Mouse (Mus musculus): ENCODE measurements around the gene Fam89a. TPM values are rescaled to one million over a fixed set of nuclear protein-coding genes. Genes with fewer than 3 reads are reported as not detected.
A peak's percentile ranks its signal among the peaks of the same experiment; 100 is the strongest.

Fam89a gene
- polyA plus RNA-seq, 1 experiment from 2014 or later: 3.1 TPM

GRCm38 (mm10) chr8:124739268-124739667 lies 12.4 kb downstream of the Fam89a start:
- Histone ChIP-seq H3K4me1 (ENCODE audit: control insufficient read depth, insufficient read depth, low read length) (no peaks in the 10 kb centered on the region), H3K27me3 (ENCODE audit: control insufficient read depth, insufficient read depth, low read length) (no peaks in the 10 kb centered on the region), H3K4me3 (ENCODE audit: low read depth, low read length) (no peak overlapping the region), H3K4me2 (no peak overlapping the region), H3K36me3 (ENCODE audit: control insufficient read depth, insufficient read depth, low read length) (peaks cover 5% of the 10 kb centered on the region), H3K27ac (ENCODE audit: low read depth, low read length) (no peak overlapping the region), H3K9ac (ENCODE audit: low read depth, low read length) (no peak overlapping the region), H3K9me3 (replicated peaks; ENCODE audit: control insufficient read depth, low read length) (no peaks in the 10 kb centered on the region)
- ATAC-seq (replicated peaks; ENCODE audit: insufficient number of reproducible peaks, low FRiP score, low TSS enrichment): no peak
- 68% methylated on average over 1 of the region's 1 CpGs for WGBS (ENCODE audit: insufficient replicate concordance)

DNA sequence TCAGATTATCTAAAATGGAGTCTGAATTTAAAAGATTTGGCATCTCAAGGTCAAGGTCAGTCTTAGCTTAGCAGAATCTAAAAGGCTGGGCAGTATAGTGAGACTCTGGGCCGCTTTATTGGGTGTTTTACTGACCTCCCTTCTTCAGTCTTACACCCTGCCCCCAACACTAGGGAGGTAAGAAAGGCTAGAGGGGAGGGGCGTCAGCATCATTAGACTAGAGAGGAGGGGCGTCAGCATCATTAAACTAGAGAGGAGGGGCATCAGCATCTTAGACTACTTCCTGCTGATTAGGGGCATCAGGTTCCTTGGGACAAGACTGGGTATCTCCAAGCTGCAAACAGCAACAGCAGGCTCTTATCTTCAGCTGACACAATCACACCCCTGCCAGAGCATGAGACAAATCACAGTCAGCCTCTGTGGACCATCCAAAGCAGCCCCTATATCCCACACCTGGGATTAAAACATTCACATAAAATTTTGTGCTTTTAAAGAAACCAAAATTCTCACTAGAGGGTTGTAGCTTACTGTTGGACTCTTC lies 16.2 kb downstream of the Fam89a start:
- no peaks in the 10 kb centered on the region for H3K9me3 ChIP-seq (replicated peaks; ENCODE audit: control insufficient read depth, low read length)
- no peak overlapping the region for H3K4me2 ChIP-seq
- 59% methylated on average over 3 of the region's 3 CpGs for WGBS (ENCODE audit: insufficient replicate concordance)
- H3K27ac ChIP-seq (ENCODE audit: low read depth, low read length): no peak overlapping the region
- H3K27me3 ChIP-seq (ENCODE audit: control insufficient read depth, insufficient read depth, low read length): no peaks in the 10 kb centered on the region
- H3K9ac ChIP-seq (ENCODE audit: low read depth, low read length): no peak overlapping the region
- no peaks in the 10 kb centered on the region for H3K4me1 ChIP-seq (ENCODE audit: control insufficient read depth, insufficient read depth, low read length)
- no peak overlapping the region for H3K4me3 ChIP-seq (ENCODE audit: low read depth, low read length)
- ATAC-seq (replicated peaks; ENCODE audit: insufficient number of reproducible peaks, low FRiP score, low TSS enrichment): no peak
- peaks cover 35% of the 10 kb centered on the region for H3K36me3 ChIP-seq (ENCODE audit: control insufficient read depth, insufficient read depth, low read length)

DNA sequence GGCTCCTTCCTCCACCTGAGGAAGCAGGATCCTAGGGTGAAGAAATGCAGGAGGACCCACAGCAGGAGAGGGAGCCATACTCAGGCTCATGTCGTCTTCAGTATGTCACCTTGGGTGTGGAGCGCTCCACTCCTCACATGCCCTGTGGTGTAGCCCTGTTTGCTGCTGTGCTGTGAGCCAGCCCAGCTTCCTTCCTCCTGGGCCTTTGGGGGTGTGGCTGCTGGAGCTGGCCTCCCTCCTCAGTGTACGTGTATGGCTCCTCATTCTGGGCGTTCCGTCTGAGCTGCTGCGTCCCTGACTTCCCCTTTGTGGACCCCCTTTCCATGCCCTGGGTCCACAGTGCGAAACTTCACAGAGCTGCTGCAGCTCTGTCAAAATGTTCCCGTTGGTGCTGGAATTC lies 18.8 kb downstream of the Fam89a start:
- ATAC-seq (replicated peaks; ENCODE audit: insufficient number of reproducible peaks, low FRiP score, low TSS enrichment): peak; percentile 23; the same call in 1 of the 2 replicates
- Histone ChIP-seq H3K4me3 (ENCODE audit: low read depth, low read length) (no peak overlapping the region), H3K27me3 (ENCODE audit: control insufficient read depth, insufficient read depth, low read length) (no peaks in the 10 kb centered on the region), H3K4me1 (ENCODE audit: control insufficient read depth, insufficient read depth, low read length) (no peaks in the 10 kb centered on the region), H3K27ac (ENCODE audit: low read depth, low read length) (no peak overlapping the region), H3K9ac (ENCODE audit: low read depth, low read length) (no peak overlapping the region), H3K4me2 (no peak overlapping the region), H3K36me3 (ENCODE audit: control insufficient read depth, insufficient read depth, low read length) (peaks cover 39% of the 10 kb centered on the region), H3K9me3 (replicated peaks; ENCODE audit: control insufficient read depth, low read length) (no peaks in the 10 kb centered on the region)
- WGBS (ENCODE audit: insufficient replicate concordance): 88% methylated on average over 8 of the region's 8 CpGs

GRCm38 (mm10) chr8:124724301-124724700 lies 27.3 kb downstream of the Fam89a start:
- Histone ChIP-seq H3K36me3 (ENCODE audit: control insufficient read depth, insufficient read depth, low read length) (peaks cover 2% of the 10 kb centered on the region; the same call in 1 of the 2 replicates), H3K4me2 (no peak overlapping the region), H3K27ac (ENCODE audit: low read depth, low read length) (no peak overlapping the region), H3K4me3 (ENCODE audit: low read depth, low read length) (no peak overlapping the region), H3K27me3 (ENCODE audit: control insufficient read depth, insufficient read depth, low read length) (no peaks in the 10 kb centered on the region), H3K9ac (ENCODE audit: low read depth, low read length) (no peak overlapping the region), H3K9me3 (replicated peaks; ENCODE audit: control insufficient read depth, low read length) (no peaks in the 10 kb centered on the region), H3K4me1 (ENCODE audit: control insufficient read depth, insufficient read depth, low read length) (peaks cover 19% of the 10 kb centered on the region)
- 92% methylated on average over 7 of the region's 7 CpGs for WGBS (ENCODE audit: insufficient replicate concordance)
- no peak for ATAC-seq (replicated peaks; ENCODE audit: insufficient number of reproducible peaks, low FRiP score, low TSS enrichment)

GRCm38 (mm10) chr8:124721862-124722515 lies 29.6 kb downstream of the Fam89a start, which contains the start of the genes Ttc13 and Arv1:
Gene Ttc13, minus strand, starts transcription at chr8:124721983.
Gene Arv1, plus strand, starts transcription at chr8:124722139.
- Histone ChIP-seq H3K36me3 (ENCODE audit: control insufficient read depth, insufficient read depth, low read length) (no peaks in the 10 kb centered on the region), H3K4me3 (ENCODE audit: low read depth, low read length) (peak within 1 kb of the TSS; percentile 98), H3K27me3 (ENCODE audit: control insufficient read depth, insufficient read depth, low read length) (no peaks in the 10 kb centered on the region), H3K9ac (ENCODE audit: low read depth, low read length) (peak within 1 kb of the TSS; percentile 88), H3K4me1 (ENCODE audit: control insufficient read depth, insufficient read depth, low read length) (peaks cover 19% of the 10 kb centered on the region), H3K9me3 (replicated peaks; ENCODE audit: control insufficient read depth, low read length) (no peaks in the 10 kb centered on the region), H3K4me2 (peak within 1 kb of the TSS; percentile 83), H3K27ac (ENCODE audit: low read depth, low read length) (peak within 1 kb of the TSS; percentile 54; the same call in 1 of the 2 replicates)
- ATAC-seq (replicated peaks; ENCODE audit: insufficient number of reproducible peaks, low FRiP score, low TSS enrichment): peak; percentile 100
- under 1% methylated on average over 59 of the region's 59 CpGs for WGBS (ENCODE audit: insufficient replicate concordance)

GRCm38 (mm10) chr8:124720938-124721861 lies 30.4 kb downstream of the Fam89a start:
- ATAC-seq (replicated peaks; ENCODE audit: insufficient number of reproducible peaks, low FRiP score, low TSS enrichment): peak; percentile 47
- peaks cover 19% of the 10 kb centered on the region for H3K4me1 ChIP-seq (ENCODE audit: control insufficient read depth, insufficient read depth, low read length)
- H3K4me3 ChIP-seq (ENCODE audit: low read depth, low read length): peak overlapping the region; percentile 98
- H3K27me3 ChIP-seq (ENCODE audit: control insufficient read depth, insufficient read depth, low read length): no peaks in the 10 kb centered on the region
- no peaks in the 10 kb centered on the region for H3K36me3 ChIP-seq (ENCODE audit: control insufficient read depth, insufficient read depth, low read length)
- H3K27ac ChIP-seq (ENCODE audit: low read depth, low read length): peak overlapping the region; percentile 29; the same call in 1 of the 2 replicates
- H3K9ac ChIP-seq (ENCODE audit: low read depth, low read length): peak overlapping the region; percentile 88
- 3% methylated on average over 31 of the region's 31 CpGs for WGBS (ENCODE audit: insufficient replicate concordance)
- no peaks in the 10 kb centered on the region for H3K9me3 ChIP-seq (replicated peaks; ENCODE audit: control insufficient read depth, low read length)
- peak overlapping the region; percentile 83 for H3K4me2 ChIP-seq

- no peak for ATAC-seq (replicated peaks; ENCODE audit: insufficient number of reproducible peaks, low FRiP score, low TSS enrichment)
- Histone ChIP-seq H3K9ac (ENCODE audit: low read depth, low read length) (no peak overlapping the region), H3K4me1 (ENCODE audit: control insufficient read depth, insufficient read depth, low read length) (peaks cover 19% of the 10 kb centered on the region), H3K36me3 (ENCODE audit: control insufficient read depth, insufficient read depth, low read length) (no peaks in the 10 kb centered on the region), H3K4me2 (no peak overlapping the region), H3K27ac (ENCODE audit: low read depth, low read length) (no peak overlapping the region), H3K27me3 (ENCODE audit: control insufficient read depth, insufficient read depth, low read length) (no peaks in the 10 kb centered on the region), H3K4me3 (ENCODE audit: low read depth, low read length) (no peak overlapping the region), H3K9me3 (replicated peaks; ENCODE audit: control insufficient read depth, low read length) (no peaks in the 10 kb centered on the region)
- 78% methylated on average over 7 of the region's 7 CpGs for WGBS (ENCODE audit: insufficient replicate concordance)
These were observed 31.5 kb downstream of the Fam89a start for GRCm38 (mm10) chr8:124720133-124720532.

- Histone ChIP-seq H3K4me2 (no peak overlapping the region), H3K4me3 (ENCODE audit: low read depth, low read length) (no peak overlapping the region), H3K9ac (ENCODE audit: low read depth, low read length) (no peak overlapping the region), H3K4me1 (ENCODE audit: control insufficient read depth, insufficient read depth, low read length) (peaks cover 6% of the 10 kb centered on the region), H3K36me3 (ENCODE audit: control insufficient read depth, insufficient read depth, low read length) (peaks cover 12% of the 10 kb centered on the region), H3K9me3 (replicated peaks; ENCODE audit: control insufficient read depth, low read length) (no peaks in the 10 kb centered on the region), H3K27me3 (ENCODE audit: control insufficient read depth, insufficient read depth, low read length) (no peaks in the 10 kb centered on the region), H3K27ac (ENCODE audit: low read depth, low read length) (no peak overlapping the region)
- ATAC-seq (replicated peaks; ENCODE audit: insufficient number of reproducible peaks, low FRiP score, low TSS enrichment): no peak
- 84% methylated on average over 8 of the region's 8 CpGs for WGBS (ENCODE audit: insufficient replicate concordance)
These were observed 35.9 kb downstream of the Fam89a start for GRCm38 (mm10) chr8:124715736-124716135.

Measured in heart, embryonic 11.5 days (tissue).